Mouse (Mus musculus) granulocyte monocyte progenitor cell, adult 5-6 weeks (primary cell): ENCODE results near the gene Ephb6. TPM values are rescaled to one million over a fixed set of nuclear protein-coding genes. Genes with fewer than 3 reads are reported as not detected.

Experiments used
- total RNA-seq, 2 experiments: library from RNA; stranded (forward) in 1 of 2; stranded (reverse) in 1 of 2; fragments of 200-712, 200-1000 nt in 1 of 2; fragments of >200 nt in 1 of 2; fragmentation: Nextera tagmentation in 1 of 2; gene quantifications; 2 replicates each; pipeline ENCODE4 v1.2.3; 2014 to 2017

Ephb6 gene
- total RNA-seq, 2 experiments from 2014 or later, result 0.09 to 5.4 TPM

Other genes with a start within 250 kb of the Ephb6 start
- gene Prss3, start 227.8 kb upstream of the Ephb6 start, total RNA-seq (2014; fragmentation: Nextera tagmentation), result not detected in 2 replicates
- not detected in 2 replicates for gene Prss3, start 227.8 kb upstream of the Ephb6 start, total RNA-seq (2017)
- not detected in 2 replicates for gene Gm5771, start 213.1 kb upstream of the Ephb6 start, total RNA-seq (2014; fragmentation: Nextera tagmentation)
- not detected in 2 replicates for gene Gm5771, start 213.1 kb upstream of the Ephb6 start, total RNA-seq (2017)
- not detected in 2 replicates for gene Gm10334, start 159.3 kb upstream of the Ephb6 start, total RNA-seq (2014; fragmentation: Nextera tagmentation)
- not detected in 2 replicates for gene Gm10334, start 159.3 kb upstream of the Ephb6 start, total RNA-seq (2017)
- not detected in 2 replicates for gene Prss1, start 146.6 kb upstream of the Ephb6 start, total RNA-seq (2014; fragmentation: Nextera tagmentation)
- not detected in 2 replicates for gene Prss1, start 146.6 kb upstream of the Ephb6 start, total RNA-seq (2017)
- gene Prss2, start 83.7 kb upstream of the Ephb6 start, total RNA-seq (2014; fragmentation: Nextera tagmentation), result not detected in 2 replicates
- gene Prss2, start 83.7 kb upstream of the Ephb6 start, total RNA-seq (2017), result not detected in 2 replicates
- not detected in 2 replicates for gene Trpv6, start 30.9 kb downstream of the Ephb6 start, total RNA-seq (2014; fragmentation: Nextera tagmentation)
- gene Trpv6, start 30.9 kb downstream of the Ephb6 start, total RNA-seq (2017), result not detected in 2 replicates
- not detected in 2 replicates for gene Trpv5, start 75.3 kb downstream of the Ephb6 start, total RNA-seq (2014; fragmentation: Nextera tagmentation)
- gene Trpv5, start 75.3 kb downstream of the Ephb6 start, total RNA-seq (2017), result not detected in 2 replicates
- gene Llcfc1, start 78.9 kb downstream of the Ephb6 start, total RNA-seq (2014; fragmentation: Nextera tagmentation), result not detected in 2 replicates
- gene Llcfc1, start 78.9 kb downstream of the Ephb6 start, total RNA-seq (2017), result not detected in 2 replicates
- 0.98 and 13.5 TPM in 2 replicates for gene Kel, start 98.9 kb downstream of the Ephb6 start, total RNA-seq (2014; fragmentation: Nextera tagmentation)
- gene Kel, start 98.9 kb downstream of the Ephb6 start, total RNA-seq (2017), result 0.13 and 1.7 TPM in 2 replicates
- gene Olfr459, start 169.7 kb downstream of the Ephb6 start, total RNA-seq (2014; fragmentation: Nextera tagmentation), result not detected in 2 replicates
- gene Olfr459, start 169.7 kb downstream of the Ephb6 start, total RNA-seq (2017), result not detected in 2 replicates
- gene Pip, start 242.1 kb downstream of the Ephb6 start, total RNA-seq (2014; fragmentation: Nextera tagmentation), result not detected in 2 replicates
- gene Pip, start 242.1 kb downstream of the Ephb6 start, total RNA-seq (2017), result not detected in 2 replicates
- gene Sval2, start 247.5 kb downstream of the Ephb6 start, total RNA-seq (2014; fragmentation: Nextera tagmentation), result not detected in 2 replicates
- gene Sval2, start 247.5 kb downstream of the Ephb6 start, total RNA-seq (2017), result not detected in 2 replicates